Mouse (Mus musculus): Measurements from ENCODE around the gene Ltv1. TPM values are rescaled to one million over a fixed set of nuclear protein-coding genes. Genes with fewer than 3 reads are reported as not detected.

The Ltv1 gene
- polyA plus RNA-seq, 1 experiment from 2014 or later, result 76.2 TPM

DNA sequence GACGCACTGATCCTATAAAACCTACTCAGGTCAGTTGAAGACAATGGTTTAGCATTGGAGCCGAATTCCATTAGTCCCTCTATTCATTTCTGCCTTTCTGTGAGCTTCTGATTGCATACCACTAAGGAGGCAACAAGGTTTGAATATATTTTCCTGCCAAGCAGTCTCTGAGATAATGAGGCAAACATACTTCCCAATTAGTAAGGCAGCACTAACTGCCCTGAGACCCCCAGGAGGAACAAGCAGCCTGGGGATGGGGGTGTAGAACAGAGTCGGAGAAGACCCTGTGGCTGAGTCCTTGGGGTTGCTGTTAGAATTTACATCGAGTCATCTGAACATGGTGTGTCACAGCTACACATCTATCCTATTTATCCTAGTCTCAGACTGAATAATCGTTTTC is 37.6 kb downstream of the Ltv1 start:
- DNase-seq (ENCODE audit: low spot score) (no peak), ATAC-seq (ENCODE audit: low FRiP score) (no peak)

DNA sequence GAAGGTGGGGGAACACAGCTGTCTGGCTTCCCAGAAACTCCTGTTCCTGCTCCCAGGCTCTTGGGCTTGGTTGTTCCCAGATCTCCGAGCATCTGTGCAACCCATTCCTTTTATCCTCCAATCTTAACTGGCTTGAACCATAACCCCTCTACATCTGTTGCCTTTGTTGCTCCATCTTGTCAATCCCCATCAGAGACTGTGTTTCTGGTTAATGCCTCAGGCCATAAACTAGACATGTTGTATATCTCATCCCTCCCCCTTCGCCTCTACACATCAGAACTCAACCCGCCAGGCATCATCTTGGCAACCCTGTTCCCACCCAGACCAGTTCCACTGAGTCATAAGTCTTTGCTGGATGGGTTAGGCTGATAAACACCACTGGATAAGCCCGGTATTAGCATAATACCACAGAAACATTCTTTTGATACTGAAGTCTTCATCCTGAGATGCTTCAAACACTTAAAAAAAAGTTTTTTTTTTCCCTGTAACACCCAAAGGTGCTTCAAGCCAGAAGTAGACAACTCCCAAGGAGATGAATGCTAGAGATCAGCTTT is 40.1 kb downstream of the Ltv1 start:
- ATAC-seq (ENCODE audit: low FRiP score), result no peak
- Histone ChIP-seq H3K4me2 (replicated peaks; ENCODE audit: low read depth, low read length) (no peak overlapping the region), H3K9me3 (ENCODE audit: control insufficient read depth, low read length) (no peaks in the 10 kb centered on the region), H3K27ac (ENCODE audit: low read depth, low read length) (no peak overlapping the region), H3K36me3 (ENCODE audit: control insufficient read depth, insufficient read depth, low read length) (no peaks in the 10 kb centered on the region), H3K4me3 (ENCODE audit: low read depth, low read length) (no peak overlapping the region), H3K9ac (ENCODE audit: low read depth, low read length) (no peak overlapping the region), H3K4me1 (replicated peaks; ENCODE audit: control insufficient read depth, insufficient read depth, low read length) (no peaks in the 10 kb centered on the region), H3K27me3 (ENCODE audit: control insufficient read depth, insufficient read depth, low read length) (no peaks in the 10 kb centered on the region)
- WGBS, result 85% methylated on average over 4 of the region's 4 CpGs
- no peak for DNase-seq (ENCODE audit: low spot score)

More for the DNA sequence above, 37.6 kb downstream of the Ltv1 start:
- Histone ChIP-seq H3K27me3 (ENCODE audit: control insufficient read depth, insufficient read depth, low read length) (no peaks in the 10 kb centered on the region), H3K9ac (ENCODE audit: low read depth, low read length) (no peak overlapping the region), H3K4me3 (ENCODE audit: low read depth, low read length) (no peak overlapping the region), H3K4me1 (replicated peaks; ENCODE audit: control insufficient read depth, insufficient read depth, low read length) (no peaks in the 10 kb centered on the region), H3K36me3 (ENCODE audit: control insufficient read depth, insufficient read depth, low read length) (no peaks in the 10 kb centered on the region), H3K9me3 (ENCODE audit: control insufficient read depth, low read length) (no peaks in the 10 kb centered on the region), H3K4me2 (replicated peaks; ENCODE audit: low read depth, low read length) (no peak overlapping the region), H3K27ac (ENCODE audit: low read depth, low read length) (no peak overlapping the region)
- WGBS, result 88% methylated on average over 5 of the region's 5 CpGs

DNA sequence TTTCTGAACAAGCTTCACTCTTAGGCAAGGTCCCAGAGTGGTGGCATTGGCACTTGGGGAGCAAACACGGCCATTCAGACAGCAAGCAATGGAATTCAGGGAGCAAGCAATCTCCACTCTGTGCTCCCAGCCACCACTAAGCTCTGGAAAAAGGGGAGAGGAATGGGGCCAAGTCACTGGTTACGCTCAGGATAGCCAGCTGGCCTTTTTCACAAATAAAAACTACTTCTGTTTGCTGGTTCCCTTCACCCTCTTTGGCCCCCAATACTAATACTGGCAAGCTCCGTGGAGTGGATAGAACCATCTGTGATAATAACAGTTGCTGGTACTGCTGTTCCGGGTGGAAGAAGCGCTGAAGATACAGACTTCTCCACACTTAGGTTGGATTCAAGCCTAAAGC is 41.6 kb downstream of the Ltv1 start:
- no peak overlapping the region for H3K9ac ChIP-seq (ENCODE audit: low read depth, low read length)
- 88% methylated on average over 5 of the region's 5 CpGs for WGBS
- H3K27me3 ChIP-seq (ENCODE audit: control insufficient read depth, insufficient read depth, low read length), result no peaks in the 10 kb centered on the region
- H3K4me3 ChIP-seq (ENCODE audit: low read depth, low read length), result no peak overlapping the region
- H3K27ac ChIP-seq (ENCODE audit: low read depth, low read length), result no peak overlapping the region
- H3K4me1 ChIP-seq (replicated peaks; ENCODE audit: control insufficient read depth, insufficient read depth, low read length), result no peaks in the 10 kb centered on the region
- ATAC-seq (ENCODE audit: low FRiP score) (no peak), DNase-seq (ENCODE audit: low spot score) (no peak)
- H3K4me2 ChIP-seq (replicated peaks; ENCODE audit: low read depth, low read length), result no peak overlapping the region
- H3K36me3 ChIP-seq (ENCODE audit: control insufficient read depth, insufficient read depth, low read length), result no peaks in the 10 kb centered on the region
- H3K9me3 ChIP-seq (ENCODE audit: control insufficient read depth, low read length), result no peaks in the 10 kb centered on the region

DNA sequence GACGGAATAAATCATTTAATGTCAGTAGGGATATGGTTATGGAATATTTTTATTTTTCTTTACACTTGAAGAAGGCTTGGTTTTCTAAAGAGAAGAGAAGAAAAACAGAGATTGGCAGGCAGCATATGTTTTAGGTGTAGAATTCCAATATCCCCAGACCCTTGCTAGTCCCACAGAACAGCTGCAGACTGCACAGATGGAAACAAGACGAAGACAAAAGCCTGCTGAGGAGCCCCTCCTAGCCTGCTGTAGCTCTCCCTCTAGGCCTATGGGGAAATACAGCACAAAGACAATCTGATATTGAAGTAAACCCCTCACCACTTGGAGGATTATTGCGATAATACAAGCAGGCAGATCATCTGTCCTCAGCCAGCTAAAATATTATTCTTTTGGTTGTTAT is 42.5 kb downstream of the Ltv1 start:
- 69% methylated on average over 3 of the region's 3 CpGs for WGBS
- H3K27ac ChIP-seq (ENCODE audit: low read depth, low read length), result no peak overlapping the region
- DNase-seq (ENCODE audit: low spot score), result peak; percentile 13
- no peaks in the 10 kb centered on the region for H3K36me3 ChIP-seq (ENCODE audit: control insufficient read depth, insufficient read depth, low read length)
- no peak overlapping the region for H3K4me2 ChIP-seq (replicated peaks; ENCODE audit: low read depth, low read length)
- H3K27me3 ChIP-seq (ENCODE audit: control insufficient read depth, insufficient read depth, low read length), result no peaks in the 10 kb centered on the region
- H3K4me3 ChIP-seq (ENCODE audit: low read depth, low read length), result no peak overlapping the region
- no peaks in the 10 kb centered on the region for H3K9me3 ChIP-seq (ENCODE audit: control insufficient read depth, low read length)
- ATAC-seq (ENCODE audit: low FRiP score), result no peak; the same call in 1 of the 2 replicates
- H3K4me1 ChIP-seq (replicated peaks; ENCODE audit: control insufficient read depth, insufficient read depth, low read length), result no peaks in the 10 kb centered on the region
- H3K9ac ChIP-seq (ENCODE audit: low read depth, low read length), result no peak overlapping the region

DNA sequence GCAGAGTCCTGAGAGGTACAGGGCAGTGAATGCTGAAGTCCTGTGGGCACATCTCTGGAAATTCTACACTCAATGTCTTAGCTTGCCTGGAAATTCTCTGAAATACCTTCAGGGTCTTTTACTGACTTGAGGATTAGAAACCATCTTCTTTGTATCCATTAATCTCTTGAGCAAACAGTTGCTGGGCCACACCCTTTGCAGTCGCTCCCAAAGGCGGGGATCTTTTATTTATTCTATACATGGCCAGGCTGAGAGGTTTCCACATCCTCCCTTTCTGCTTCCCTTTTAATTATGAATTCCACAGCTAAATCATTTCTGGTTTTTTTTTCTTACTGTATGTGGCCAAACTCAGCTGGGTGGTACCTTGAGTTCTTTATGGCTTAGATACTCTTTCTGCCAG is 52.5 kb downstream of the Ltv1 start:
- Histone ChIP-seq H3K36me3 (ENCODE audit: control insufficient read depth, insufficient read depth, low read length) (no peaks in the 10 kb centered on the region), H3K4me1 (replicated peaks; ENCODE audit: control insufficient read depth, insufficient read depth, low read length) (no peaks in the 10 kb centered on the region), H3K9ac (ENCODE audit: low read depth, low read length) (no peak overlapping the region), H3K27ac (ENCODE audit: low read depth, low read length) (no peak overlapping the region), H3K9me3 (ENCODE audit: control insufficient read depth, low read length) (no peaks in the 10 kb centered on the region), H3K4me3 (ENCODE audit: low read depth, low read length) (no peak overlapping the region), H3K4me2 (replicated peaks; ENCODE audit: low read depth, low read length) (no peak overlapping the region), H3K27me3 (ENCODE audit: control insufficient read depth, insufficient read depth, low read length) (no peaks in the 10 kb centered on the region)
- DNase-seq (ENCODE audit: low spot score), result no peak
- no peak for ATAC-seq (ENCODE audit: low FRiP score)
- 69% methylated on average over 2 of the region's 2 CpGs for WGBS

DNA sequence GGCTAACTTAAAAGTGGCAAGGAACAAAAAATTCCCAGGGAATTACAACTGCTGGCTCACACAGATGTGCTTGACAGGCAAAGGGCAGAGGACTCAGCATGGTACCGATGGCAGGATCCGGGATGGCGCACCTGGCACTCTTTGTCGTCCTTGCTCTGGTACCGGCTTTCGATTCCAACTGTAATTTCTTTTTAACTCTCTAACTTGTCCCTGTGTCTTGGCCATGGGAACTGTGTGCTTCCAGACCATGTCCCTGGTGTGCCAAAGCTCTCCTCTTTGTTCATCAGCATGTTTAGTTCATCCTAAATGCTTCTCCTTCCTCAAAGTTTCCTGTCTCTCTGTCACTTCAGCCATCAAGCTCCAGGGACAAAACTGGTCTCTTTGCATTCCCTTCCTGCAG is 55.1 kb downstream of the Ltv1 start:
- ATAC-seq (ENCODE audit: low FRiP score) (no peak), DNase-seq (ENCODE audit: low spot score) (no peak)
- Histone ChIP-seq H3K9me3 (ENCODE audit: control insufficient read depth, low read length) (no peaks in the 10 kb centered on the region), H3K36me3 (ENCODE audit: control insufficient read depth, insufficient read depth, low read length) (no peaks in the 10 kb centered on the region), H3K4me1 (replicated peaks; ENCODE audit: control insufficient read depth, insufficient read depth, low read length) (no peaks in the 10 kb centered on the region), H3K4me3 (ENCODE audit: low read depth, low read length) (no peak overlapping the region), H3K4me2 (replicated peaks; ENCODE audit: low read depth, low read length) (no peak overlapping the region), H3K27ac (ENCODE audit: low read depth, low read length) (no peak overlapping the region), H3K27me3 (ENCODE audit: control insufficient read depth, insufficient read depth, low read length) (no peaks in the 10 kb centered on the region), H3K9ac (ENCODE audit: low read depth, low read length) (no peak overlapping the region)
- 88% methylated on average over 6 of the region's 6 CpGs for WGBS

DNA sequence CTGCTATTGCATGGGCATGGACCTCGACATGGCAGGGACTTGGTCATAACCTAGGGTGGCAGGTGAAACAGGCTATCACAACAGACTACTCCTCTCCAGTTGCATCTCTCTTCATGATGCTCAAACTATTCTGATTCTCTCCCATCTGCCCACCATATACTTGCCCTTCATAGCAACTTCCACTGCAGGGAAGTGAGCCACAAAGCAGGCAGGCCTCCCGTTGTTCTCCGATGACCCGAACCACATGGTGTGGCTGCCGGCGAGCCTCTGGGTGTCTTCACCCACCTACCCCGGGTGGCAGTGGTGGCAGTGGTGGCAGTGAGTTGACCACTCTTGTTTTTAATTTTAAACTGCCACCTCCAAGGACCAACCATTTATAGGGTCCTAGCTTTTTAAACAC is 57.2 kb downstream of the Ltv1 start:
- ATAC-seq (ENCODE audit: low FRiP score), result no peak
- Histone ChIP-seq H3K4me2 (replicated peaks; ENCODE audit: low read depth, low read length) (no peak overlapping the region), H3K9ac (ENCODE audit: low read depth, low read length) (no peak overlapping the region), H3K36me3 (ENCODE audit: control insufficient read depth, insufficient read depth, low read length) (no peaks in the 10 kb centered on the region), H3K4me1 (replicated peaks; ENCODE audit: control insufficient read depth, insufficient read depth, low read length) (no peaks in the 10 kb centered on the region), H3K27me3 (ENCODE audit: control insufficient read depth, insufficient read depth, low read length) (no peaks in the 10 kb centered on the region), H3K27ac (ENCODE audit: low read depth, low read length) (no peak overlapping the region), H3K9me3 (ENCODE audit: control insufficient read depth, low read length) (no peaks in the 10 kb centered on the region), H3K4me3 (ENCODE audit: low read depth, low read length) (no peak overlapping the region)
- WGBS, result 93% methylated on average over 7 of the region's 7 CpGs
- no peak for DNase-seq (ENCODE audit: low spot score)

DNA sequence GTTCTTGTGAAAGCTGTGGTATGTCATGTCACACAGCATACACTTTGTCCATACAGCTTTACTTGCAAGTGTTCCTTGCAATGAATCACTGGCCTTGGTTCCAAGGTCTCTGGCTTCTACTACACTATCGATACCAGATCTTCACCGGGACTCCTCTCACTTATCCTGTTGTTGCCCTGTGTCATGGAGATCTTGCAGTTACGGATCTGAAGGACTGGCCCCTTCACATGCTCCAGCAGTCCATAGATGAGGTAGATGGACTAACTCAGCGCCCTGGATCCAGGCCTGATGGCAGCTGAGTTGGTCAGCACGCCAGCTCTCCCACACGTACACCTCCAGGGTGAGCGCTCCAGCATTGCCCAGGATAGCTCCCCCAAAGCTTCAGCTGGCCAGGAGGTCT is 57.7 kb downstream of the Ltv1 start:
- no peak overlapping the region for H3K4me2 ChIP-seq (replicated peaks; ENCODE audit: low read depth, low read length)
- H3K27ac ChIP-seq (ENCODE audit: low read depth, low read length), result no peak overlapping the region
- H3K9me3 ChIP-seq (ENCODE audit: control insufficient read depth, low read length), result no peaks in the 10 kb centered on the region
- 95% methylated on average over 7 of the region's 7 CpGs for WGBS
- no peak overlapping the region for H3K9ac ChIP-seq (ENCODE audit: low read depth, low read length)
- no peaks in the 10 kb centered on the region for H3K27me3 ChIP-seq (ENCODE audit: control insufficient read depth, insufficient read depth, low read length)
- no peaks in the 10 kb centered on the region for H3K4me1 ChIP-seq (replicated peaks; ENCODE audit: control insufficient read depth, insufficient read depth, low read length)
- ATAC-seq (ENCODE audit: low FRiP score), result no peak
- H3K36me3 ChIP-seq (ENCODE audit: control insufficient read depth, insufficient read depth, low read length), result no peaks in the 10 kb centered on the region
- H3K4me3 ChIP-seq (ENCODE audit: low read depth, low read length), result no peak overlapping the region
- no peak for DNase-seq (ENCODE audit: low spot score)

DNA sequence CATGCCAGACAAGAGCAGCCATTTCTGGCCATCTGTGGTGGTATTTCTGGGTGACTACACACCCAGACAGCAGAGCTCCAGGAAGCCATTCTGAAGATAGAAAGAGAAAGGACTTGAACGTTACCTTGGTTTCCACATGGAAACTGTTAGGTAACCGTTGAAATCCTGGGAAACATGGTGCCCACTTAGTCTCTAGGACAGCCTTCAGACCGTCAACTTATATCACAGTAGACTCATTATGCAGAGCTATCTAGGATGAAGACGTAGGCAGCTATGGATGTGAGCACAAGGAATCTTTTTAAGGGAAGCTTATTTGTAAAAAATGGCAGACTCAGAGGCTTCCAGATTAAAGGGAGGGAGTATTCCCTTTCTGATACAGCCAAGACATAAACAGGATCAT is 59.1 kb downstream of the Ltv1 start:
- WGBS, result 94% methylated on average over 4 of the region's 4 CpGs
- Histone ChIP-seq H3K27ac (ENCODE audit: low read depth, low read length) (no peak overlapping the region), H3K4me2 (replicated peaks; ENCODE audit: low read depth, low read length) (no peak overlapping the region), H3K36me3 (ENCODE audit: control insufficient read depth, insufficient read depth, low read length) (no peaks in the 10 kb centered on the region), H3K4me1 (replicated peaks; ENCODE audit: control insufficient read depth, insufficient read depth, low read length) (no peaks in the 10 kb centered on the region), H3K9me3 (ENCODE audit: control insufficient read depth, low read length) (no peaks in the 10 kb centered on the region), H3K27me3 (ENCODE audit: control insufficient read depth, insufficient read depth, low read length) (no peaks in the 10 kb centered on the region), H3K4me3 (ENCODE audit: low read depth, low read length) (no peak overlapping the region), H3K9ac (ENCODE audit: low read depth, low read length) (no peak overlapping the region)
- no peak for ATAC-seq (ENCODE audit: low FRiP score)
- DNase-seq (ENCODE audit: low spot score), result no peak
